Mouse (Mus musculus) lung, embryonic 16.5 days (tissue): ENCODE measurements at regions not wholly inside any gene's neighbourhood (a gene's known extent, or its start where the extent isn't known, plus 50 kb on each side); places are given as distances from the start of the nearest gene placed in this dataset.

ENCODE experiments used
- ATAC-seq: fragments of 200-750 bp; cut with Nextera tagmentation; 2 replicates; pipeline ENCODE4 v1.8.0; 2017; ENCODE audit warnings: low read depth, mild to moderate bottlenecking, moderate library complexity
- H3K27ac ChIP-seq: fragments of 300-500 bp; sonication (generic); 2 replicates; pipeline ENCODE4 v1.5.1; 2014; ENCODE audit warnings: mild to moderate bottlenecking, control low read depth, low read length
- H3K27me3 ChIP-seq: fragments of 300-500 bp; sonication (generic); 2 replicates; pipeline ENCODE4 v1.6.1; 2014; ENCODE audit warnings: low read depth, low read length, mixed read lengths; ENCODE audit not compliant: control insufficient read depth, insufficient read depth
- H3K36me3 ChIP-seq: fragments of 300-500 bp; sonication (generic); 2 replicates; pipeline ENCODE4 v1.6.1; 2014; ENCODE audit warnings: low read length; ENCODE audit not compliant: control insufficient read depth, insufficient read depth
- H3K4me1 ChIP-seq: fragments of 300-500 bp; sonication (generic); replicated peaks from 2 replicates; pipeline ENCODE4 v1.6.1; 2014; ENCODE audit warnings: low read length, mixed read lengths; ENCODE audit not compliant: control insufficient read depth, insufficient read depth
- H3K4me2 ChIP-seq: fragments of 300-500 bp; sonication (generic); 2 replicates; pipeline ENCODE4 v1.6.1; 2014; ENCODE audit warnings: low read depth, low read length, control low read depth
- H3K4me3 ChIP-seq: fragments of 300-500 bp; sonication (generic); 2 replicates; pipeline ENCODE4 v1.5.1; 2014; ENCODE audit warnings: mild to moderate bottlenecking, low read length, control low read depth
- H3K9ac ChIP-seq: fragments of 300-500 bp; sonication (generic); 2 replicates; pipeline ENCODE4 v1.6.1; 2014; ENCODE audit warnings: low read length, control low read depth
- H3K9me3 ChIP-seq: fragments of 300-500 bp; sonication (generic); 2 replicates; pipeline ENCODE4 v1.6.1; 2016; ENCODE audit warnings: low read length; ENCODE audit not compliant: control insufficient read depth
- WGBS: fragments of 180-500 bp; shearing (Covaris S2); extraction: QIAGEN DNeasy Blood & Tissue Kit; methylation state at CpG from one replicate; pipeline ENCODE4 v1.1.7; 2014; 5-methylcytosine and 5-hydroxymethylcytosine counted together

- no peak for ATAC-seq
- no peaks in the 10 kb centered on the region; the same call in 1 of the 2 replicates for H3K4me1 ChIP-seq
- H3K27ac ChIP-seq, result no peak overlapping the region
- no peaks in the 10 kb centered on the region for H3K36me3 ChIP-seq
- 48% methylated on average over 4 of the region's 4 CpGs for WGBS
- H3K9me3 ChIP-seq, result no peaks in the 10 kb centered on the region
- H3K9ac ChIP-seq, result no peak overlapping the region
- no peaks in the 10 kb centered on the region; the same call in 1 of the 2 replicates for H3K27me3 ChIP-seq
- H3K4me2 ChIP-seq, result no peak overlapping the region
- no peak overlapping the region for H3K4me3 ChIP-seq
Observed at GRCm38 (mm10) chr12:13077689-13078088, 136.0 kb upstream of the Mycn start.

DNA sequence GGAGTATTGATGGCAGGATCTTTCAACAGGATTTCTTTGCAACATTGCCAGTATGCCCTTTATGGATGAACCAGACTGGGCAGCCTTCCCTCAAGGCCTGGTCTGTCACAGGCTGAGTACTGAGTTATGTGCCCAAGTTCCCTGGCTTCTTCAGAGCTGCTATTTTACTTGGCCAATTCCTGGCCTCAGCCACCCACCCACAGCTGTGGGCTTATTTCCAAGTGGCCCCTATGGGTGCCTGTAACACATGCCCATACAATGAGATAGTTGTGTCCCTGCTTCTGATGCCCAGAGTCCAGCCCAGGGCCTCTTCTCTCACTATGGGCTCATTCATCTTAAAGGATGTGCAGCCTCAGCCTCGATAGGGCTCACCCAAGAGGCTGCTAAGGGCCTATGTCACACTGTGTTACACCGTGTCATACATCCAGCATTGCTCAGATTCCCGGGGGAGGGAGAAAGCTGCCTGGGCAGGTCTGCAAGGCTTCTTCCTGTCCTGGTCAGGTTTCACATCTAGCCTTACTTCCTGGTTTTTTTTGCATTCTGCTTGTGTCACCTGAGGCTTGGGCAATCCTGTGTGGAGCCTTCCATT is 135.1 kb upstream of the Mycn start:
- Histone ChIP-seq H3K27ac (no peak overlapping the region), H3K36me3 (no peaks in the 10 kb centered on the region), H3K27me3 (no peaks in the 10 kb centered on the region; the same call in 1 of the 2 replicates), H3K4me1 (no peaks in the 10 kb centered on the region; the same call in 1 of the 2 replicates), H3K9me3 (no peaks in the 10 kb centered on the region), H3K9ac (no peak overlapping the region), H3K4me2 (no peak overlapping the region), H3K4me3 (no peak overlapping the region)
- no peak for ATAC-seq
- WGBS, result 47% methylated on average over 3 of the region's 3 CpGs

DNA sequence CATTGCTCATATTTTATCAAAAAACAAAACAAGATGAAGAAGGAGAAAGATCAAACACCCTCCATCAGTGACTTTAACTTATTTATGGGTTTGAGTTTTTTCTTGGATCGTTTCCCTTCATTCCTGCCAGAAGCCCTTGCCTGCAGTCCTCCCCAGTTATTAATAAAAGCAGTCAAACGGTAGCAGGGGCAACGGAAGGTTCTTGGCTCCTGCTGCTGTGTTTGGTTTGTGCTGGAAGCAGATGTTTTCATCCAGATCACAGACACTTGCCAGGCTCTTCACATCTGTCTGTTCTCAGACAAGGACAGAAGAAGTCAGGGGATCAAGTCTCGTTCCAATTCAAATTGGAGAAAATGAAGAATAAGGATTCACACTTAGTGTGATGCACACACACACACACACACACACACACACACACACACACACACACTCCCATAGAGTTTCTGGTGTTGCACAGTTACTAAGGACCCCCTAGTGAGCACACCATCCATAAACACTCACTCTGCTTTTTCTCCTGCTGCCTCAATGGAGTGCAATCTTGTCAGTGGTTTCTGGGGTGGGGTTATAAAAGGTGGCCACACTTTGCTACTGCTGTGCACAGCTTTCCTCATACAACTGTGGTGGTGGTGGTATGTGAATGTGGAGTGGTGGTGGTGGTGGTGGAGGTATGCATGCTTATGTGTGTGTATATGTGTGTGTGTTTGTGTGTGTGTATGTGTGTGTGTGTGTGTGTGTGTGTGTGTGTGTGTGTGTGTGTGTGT is 131.6 kb upstream of the Mycn start:
- Histone ChIP-seq H3K9me3 (0 out of 2 replicates have a peak, but pooled peaks cover 3% of the 10 kb centered on the region), H3K36me3 (no peaks in the 10 kb centered on the region), H3K4me2 (no peak overlapping the region), H3K4me3 (no peak overlapping the region), H3K4me1 (no peaks in the 10 kb centered on the region; the same call in 1 of the 2 replicates), H3K9ac (no peak overlapping the region), H3K27ac (no peak overlapping the region), H3K27me3 (no peaks in the 10 kb centered on the region)
- 29% methylated on average over 4 of the region's 4 CpGs for WGBS
- ATAC-seq, result 0 out of 2 replicates have a peak, but pooled peaks have one; percentile 12

- H3K9me3 ChIP-seq, result 0 out of 2 replicates have a peak, but pooled peaks cover 3% of the 10 kb centered on the region
- no peaks in the 10 kb centered on the region for H3K36me3 ChIP-seq
- H3K4me2 ChIP-seq, result no peak overlapping the region
- WGBS, result 39% methylated on average over 5 of the region's 5 CpGs
- 0 out of 2 replicates have a peak, but pooled peaks cover 4% of the 10 kb centered on the region for H3K4me1 ChIP-seq
- H3K9ac ChIP-seq, result no peak overlapping the region
- H3K27ac ChIP-seq, result no peak overlapping the region
- ATAC-seq, result peak; percentile 62
- H3K27me3 ChIP-seq, result no peaks in the 10 kb centered on the region
- no peak overlapping the region for H3K4me3 ChIP-seq
Observed at GRCm38 (mm10) chr12:13067295-13067694, 125.6 kb upstream of the Mycn start.

- Histone ChIP-seq H3K36me3 (no peaks in the 10 kb centered on the region), H3K9ac (no peak overlapping the region), H3K4me3 (no peak overlapping the region), H3K4me2 (no peak overlapping the region), H3K9me3 (0 out of 2 replicates have a peak, but pooled peaks cover 3% of the 10 kb centered on the region), H3K27me3 (no peaks in the 10 kb centered on the region), H3K27ac (no peak overlapping the region), H3K4me1 (0 out of 2 replicates have a peak, but pooled peaks cover 4% of the 10 kb centered on the region)
- WGBS, result 40% methylated on average over 6 of the region's 6 CpGs
- ATAC-seq, result peak; percentile 56
Observed at GRCm38 (mm10) chr12:13066604-13067181, 125.0 kb upstream of the Mycn start.

GRCm38 (mm10) chr12:13059473-13059872 is 117.8 kb upstream of the Mycn start:
- no peak for ATAC-seq
- WGBS, result 84% methylated on average over 2 of the region's 3 CpGs
- H3K4me1 ChIP-seq, result no peaks in the 10 kb centered on the region
- no peak overlapping the region for H3K9ac ChIP-seq
- no peak overlapping the region for H3K27ac ChIP-seq
- H3K9me3 ChIP-seq, result no peaks in the 10 kb centered on the region
- no peaks in the 10 kb centered on the region for H3K36me3 ChIP-seq
- no peaks in the 10 kb centered on the region for H3K27me3 ChIP-seq
- H3K4me3 ChIP-seq, result no peak overlapping the region
- H3K4me2 ChIP-seq, result no peak overlapping the region

GRCm38 (mm10) chr12:13056246-13056645 is 114.5 kb upstream of the Mycn start:
- WGBS, result 66% methylated on average over 7 of the region's 7 CpGs
- no peak for ATAC-seq
- no peak overlapping the region for H3K27ac ChIP-seq
- no peak overlapping the region for H3K9ac ChIP-seq
- no peak overlapping the region for H3K4me2 ChIP-seq
- H3K4me3 ChIP-seq, result no peak overlapping the region
- H3K4me1 ChIP-seq, result no peaks in the 10 kb centered on the region
- no peaks in the 10 kb centered on the region for H3K9me3 ChIP-seq
- no peaks in the 10 kb centered on the region for H3K36me3 ChIP-seq
- H3K27me3 ChIP-seq, result no peaks in the 10 kb centered on the region

- ATAC-seq, result no peak
- Histone ChIP-seq H3K27me3 (no peaks in the 10 kb centered on the region), H3K4me2 (no peak overlapping the region), H3K4me1 (peaks cover 2% of the 10 kb centered on the region), H3K9ac (no peak overlapping the region), H3K27ac (no peak overlapping the region), H3K4me3 (no peak overlapping the region), H3K9me3 (no peaks in the 10 kb centered on the region), H3K36me3 (no peaks in the 10 kb centered on the region)
- WGBS, result 52% methylated on average over 3 of the region's 3 CpGs
Observed at GRCm38 (mm10) chr12:13054611-13055010, 112.9 kb upstream of the Mycn start.

DNA sequence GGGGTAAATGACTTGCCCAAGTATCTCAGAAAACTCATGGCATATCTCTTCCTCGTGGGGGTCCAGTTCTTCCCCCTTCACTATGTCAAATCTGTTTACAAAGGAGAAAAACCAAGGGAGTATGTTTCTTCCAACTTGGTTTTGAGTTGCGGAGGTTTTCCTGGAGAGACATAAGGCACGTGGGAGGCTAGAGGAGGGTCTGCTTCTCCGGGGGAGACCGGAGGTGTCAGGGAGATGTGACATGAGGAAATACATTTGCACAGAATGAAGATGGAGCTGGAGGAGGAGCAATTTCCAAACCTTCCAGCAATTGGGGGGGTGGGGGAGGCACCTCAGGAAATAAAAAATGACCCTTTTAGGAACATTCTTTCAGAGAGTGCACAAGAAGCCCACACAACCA is 112.0 kb upstream of the Mycn start:
- Histone ChIP-seq H3K9me3 (no peaks in the 10 kb centered on the region), H3K4me3 (no peak overlapping the region), H3K9ac (no peak overlapping the region), H3K27me3 (no peaks in the 10 kb centered on the region), H3K36me3 (no peaks in the 10 kb centered on the region), H3K4me1 (peaks cover 5% of the 10 kb centered on the region), H3K27ac (no peak overlapping the region), H3K4me2 (no peak overlapping the region)
- 39% methylated on average over 5 of the region's 5 CpGs for WGBS
- ATAC-seq, result no peak
